Mouse (Mus musculus): Measurements from ENCODE around the gene Samd4b.

Gene Samd4b

DNA sequence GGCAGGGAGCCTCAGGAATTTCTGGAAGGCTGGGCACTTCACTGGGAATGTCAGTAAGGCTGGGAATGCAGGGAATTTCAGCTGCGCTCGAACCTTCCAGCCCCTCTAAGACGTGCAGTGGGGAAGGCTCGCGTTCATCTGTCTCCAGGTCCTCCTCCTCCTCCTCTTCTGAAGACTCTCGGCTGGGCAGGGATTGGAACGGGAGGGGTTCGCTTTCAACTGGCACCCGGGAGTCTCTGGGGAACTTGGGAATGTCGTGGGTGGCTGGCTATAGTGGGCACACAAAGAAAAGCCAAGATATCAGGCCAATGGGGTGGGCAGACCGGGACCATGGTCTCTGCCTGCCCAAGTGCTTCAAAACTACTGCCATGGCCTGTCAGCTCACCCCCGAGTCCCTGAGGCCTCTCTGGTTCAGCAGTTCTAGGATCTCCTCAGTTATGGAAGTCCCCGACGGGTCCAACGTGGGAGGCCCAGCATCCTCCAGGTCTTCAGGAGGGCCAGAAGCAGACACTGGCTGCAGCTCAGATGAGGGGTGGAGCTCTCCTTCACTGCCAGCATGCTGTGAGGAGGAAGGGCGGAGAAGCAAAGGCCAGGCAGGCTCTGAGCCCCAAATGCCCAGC is 235.4 kb downstream of the Samd4b start:
- Histone ChIP-seq H3K9me3 (ENCODE audit: low read length) (peaks cover 7% of the 10 kb centered on the region), H3K36me3 (ENCODE audit: insufficient read depth, low read length) (peaks cover 69% of the 10 kb centered on the region), H3K27me3 (ENCODE audit: insufficient read depth, low read length) (peaks cover 50% of the 10 kb centered on the region), H3K4me3 (replicated peaks; ENCODE audit: low read length) (no peak overlapping the region), H3K4me1 (replicated peaks; ENCODE audit: low read depth, low read length) (peaks cover 42% of the 10 kb centered on the region)
- TF ChIP-seq NANOG (IDR thresholded peaks at IDR 0.05; ENCODE audit: borderline replicate concordance, low read length) = no peak
- TF ChIP-seq CTCF (conservative IDR thresholded peaks at IDR 0.05; ENCODE audit: low read length) = no peak
- no peak for TF ChIP-seq POU5F1 (IDR thresholded peaks at IDR 0.05; ENCODE audit: borderline replicate concordance, low read length)

DNA sequence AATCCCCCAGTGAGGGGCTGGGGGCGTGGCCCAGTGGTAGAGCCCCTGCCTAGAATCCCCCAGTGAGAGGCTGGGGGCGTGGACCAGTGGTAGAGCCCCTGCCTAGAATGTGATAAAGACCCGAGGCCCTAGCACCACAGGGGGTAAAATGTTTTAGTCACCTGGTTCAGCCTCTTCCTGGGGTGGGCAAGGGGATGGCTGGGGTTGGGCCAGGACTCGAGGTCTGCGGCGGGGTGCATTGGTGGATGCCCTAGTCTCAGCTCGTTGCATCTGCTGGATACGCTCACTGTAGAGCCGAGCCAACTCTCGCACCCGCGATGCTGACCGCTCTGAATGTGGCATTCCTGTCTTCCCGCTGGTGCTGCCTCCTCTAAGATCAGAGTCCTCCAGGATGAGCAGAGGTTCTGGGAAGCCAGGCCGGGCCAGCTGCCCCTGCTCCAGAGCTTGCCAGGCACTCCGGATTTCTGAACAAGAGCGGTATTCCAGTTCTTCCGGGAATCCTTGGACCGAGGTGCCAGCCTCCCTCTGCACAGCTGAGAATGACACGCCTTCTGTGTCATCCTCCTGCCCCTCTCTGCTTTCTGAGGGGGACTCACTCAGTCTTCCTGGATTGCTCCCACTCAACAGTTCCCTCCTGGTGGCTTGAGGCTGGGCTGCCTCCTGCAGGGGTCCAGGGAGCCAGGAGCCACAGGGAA is 236.2 kb downstream of the Samd4b start:
- peaks cover 50% of the 10 kb centered on the region for H3K27me3 ChIP-seq (ENCODE audit: insufficient read depth, low read length)
- 0 out of 2 replicates have a peak overlapping the region, but pooled peaks have one; percentile 26 for H3K4me3 ChIP-seq (replicated peaks; ENCODE audit: low read length)
- H3K9me3 ChIP-seq (ENCODE audit: low read length) = peaks cover 7% of the 10 kb centered on the region
- peaks cover 47% of the 10 kb centered on the region for H3K4me1 ChIP-seq (replicated peaks; ENCODE audit: low read depth, low read length)
- H3K36me3 ChIP-seq (ENCODE audit: insufficient read depth, low read length) = peaks cover 61% of the 10 kb centered on the region
- no peak for TF ChIP-seq POU5F1 (IDR thresholded peaks at IDR 0.05; ENCODE audit: borderline replicate concordance, low read length)
- no peak for TF ChIP-seq CTCF (conservative IDR thresholded peaks at IDR 0.05; ENCODE audit: low read length)
- no peak for TF ChIP-seq NANOG (IDR thresholded peaks at IDR 0.05; ENCODE audit: borderline replicate concordance, low read length)

DNA sequence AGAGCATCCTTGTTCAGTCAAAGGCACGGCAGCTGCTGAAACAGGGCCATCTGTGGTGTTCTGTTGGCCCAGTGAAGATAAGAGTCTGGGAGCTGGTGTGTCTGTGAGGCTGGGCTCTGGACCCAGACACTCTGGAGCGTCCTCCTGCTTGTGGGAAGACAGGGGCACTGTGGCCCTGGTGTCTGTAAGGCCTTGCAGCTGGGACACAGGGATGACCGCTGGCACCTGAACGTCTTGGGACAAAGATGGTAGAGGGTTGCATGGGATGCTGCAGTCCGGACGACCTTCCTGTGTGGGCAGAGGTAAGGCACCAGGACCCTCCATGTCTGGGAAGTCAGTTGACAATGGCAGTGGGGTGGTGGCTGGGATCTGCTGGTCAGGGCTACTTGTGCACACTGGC is 237.7 kb downstream of the Samd4b start:
- Histone ChIP-seq H3K4me3 (replicated peaks; ENCODE audit: low read length) (no peak overlapping the region), H3K4me1 (replicated peaks; ENCODE audit: low read depth, low read length) (peaks cover 51% of the 10 kb centered on the region), H3K9me3 (ENCODE audit: low read length) (peaks cover 7% of the 10 kb centered on the region), H3K36me3 (ENCODE audit: insufficient read depth, low read length) (peaks cover 63% of the 10 kb centered on the region), H3K27me3 (ENCODE audit: insufficient read depth, low read length) (peaks cover 37% of the 10 kb centered on the region)
- no peak for TF ChIP-seq POU5F1 (IDR thresholded peaks at IDR 0.05; ENCODE audit: borderline replicate concordance, low read length)
- no peak for TF ChIP-seq NANOG (IDR thresholded peaks at IDR 0.05; ENCODE audit: borderline replicate concordance, low read length)
- no peak for TF ChIP-seq CTCF (conservative IDR thresholded peaks at IDR 0.05; ENCODE audit: low read length)

DNA sequence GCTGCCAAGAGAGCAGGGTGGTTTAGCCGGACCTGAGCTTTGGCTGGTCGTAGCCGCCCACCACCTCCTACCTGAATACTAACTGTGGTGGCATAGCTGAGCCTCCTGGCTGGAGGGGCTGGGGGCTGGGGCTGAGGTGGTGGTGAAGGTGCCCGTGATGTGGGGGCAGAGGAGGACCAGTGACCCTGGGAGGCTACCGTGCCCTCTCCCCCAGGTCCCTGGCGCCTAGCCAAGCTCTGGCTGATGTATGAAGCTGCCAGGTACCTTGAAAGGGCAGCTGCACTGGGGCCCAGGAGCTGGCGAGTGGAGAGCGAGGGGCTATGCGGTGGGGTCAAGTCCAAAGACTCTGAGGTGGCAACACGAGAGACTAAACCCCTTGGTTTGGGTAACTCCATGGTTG is 238.1 kb downstream of the Samd4b start:
- no peak overlapping the region for H3K4me3 ChIP-seq (replicated peaks; ENCODE audit: low read length)
- peaks cover 33% of the 10 kb centered on the region for H3K27me3 ChIP-seq (ENCODE audit: insufficient read depth, low read length)
- peaks cover 64% of the 10 kb centered on the region for H3K36me3 ChIP-seq (ENCODE audit: insufficient read depth, low read length)
- peaks cover 7% of the 10 kb centered on the region for H3K9me3 ChIP-seq (ENCODE audit: low read length)
- TF ChIP-seq POU5F1 (IDR thresholded peaks at IDR 0.05; ENCODE audit: borderline replicate concordance, low read length) (no peak), CTCF (conservative IDR thresholded peaks at IDR 0.05; ENCODE audit: low read length) (no peak), NANOG (IDR thresholded peaks at IDR 0.05; ENCODE audit: borderline replicate concordance, low read length) (no peak)
- H3K4me1 ChIP-seq (replicated peaks; ENCODE audit: low read depth, low read length) = peaks cover 55% of the 10 kb centered on the region

DNA sequence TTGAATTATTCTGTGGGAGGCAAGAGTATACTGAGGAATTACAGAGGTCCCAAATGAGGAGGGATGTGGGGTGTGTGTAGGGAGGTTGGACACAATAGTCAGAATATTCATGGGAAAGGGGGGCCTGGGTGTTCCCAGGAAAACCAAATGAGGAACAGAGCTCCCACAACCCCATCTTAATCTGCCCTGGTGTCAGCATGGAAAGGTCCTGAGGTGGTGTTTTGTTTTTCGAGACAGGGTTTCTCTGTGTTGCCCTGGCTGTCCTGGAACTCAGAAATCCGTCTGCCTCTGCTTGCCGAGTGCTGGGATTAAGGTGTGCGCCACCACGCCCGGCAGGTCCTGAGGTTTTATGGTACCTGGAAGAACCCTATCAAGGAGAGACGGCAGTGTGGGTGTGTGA is 239.5 kb downstream of the Samd4b start:
- peaks cover 66% of the 10 kb centered on the region for H3K36me3 ChIP-seq (ENCODE audit: insufficient read depth, low read length)
- H3K9me3 ChIP-seq (ENCODE audit: low read length) = peaks cover 7% of the 10 kb centered on the region
- H3K4me3 ChIP-seq (replicated peaks; ENCODE audit: low read length) = no peak overlapping the region
- H3K4me1 ChIP-seq (replicated peaks; ENCODE audit: low read depth, low read length) = peaks cover 68% of the 10 kb centered on the region
- peaks cover 22% of the 10 kb centered on the region; the same call in 1 of the 2 replicates for H3K27me3 ChIP-seq (ENCODE audit: insufficient read depth, low read length)
- no peak for TF ChIP-seq POU5F1 (IDR thresholded peaks at IDR 0.05; ENCODE audit: borderline replicate concordance, low read length)
- TF ChIP-seq CTCF (conservative IDR thresholded peaks at IDR 0.05; ENCODE audit: low read length) = no peak
- no peak for TF ChIP-seq NANOG (IDR thresholded peaks at IDR 0.05; ENCODE audit: borderline replicate concordance, low read length)

DNA sequence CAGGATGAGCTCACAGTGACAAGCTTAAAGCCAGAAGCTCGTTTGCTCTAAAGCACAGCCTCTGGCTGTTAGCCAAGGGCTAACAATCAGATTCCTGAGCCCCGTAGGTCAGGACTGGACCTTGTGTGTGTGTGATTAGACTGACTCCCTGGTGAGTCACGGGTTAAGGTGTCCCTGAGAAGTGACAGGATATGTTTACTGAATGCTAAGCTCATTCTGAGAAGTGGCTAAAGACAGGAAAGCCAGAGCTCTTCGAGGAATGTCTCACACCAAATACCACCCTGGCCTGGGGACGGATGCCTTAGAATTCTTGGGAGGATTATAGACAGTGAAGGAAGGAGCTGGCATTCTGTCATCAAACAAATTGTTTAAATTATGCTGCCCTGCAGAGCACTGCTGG is 240.0 kb downstream of the Samd4b start:
- no peak for TF ChIP-seq NANOG (IDR thresholded peaks at IDR 0.05; ENCODE audit: borderline replicate concordance, low read length)
- no peak for TF ChIP-seq POU5F1 (IDR thresholded peaks at IDR 0.05; ENCODE audit: borderline replicate concordance, low read length)
- TF ChIP-seq CTCF (conservative IDR thresholded peaks at IDR 0.05; ENCODE audit: low read length) = no peak
- H3K36me3 ChIP-seq (ENCODE audit: insufficient read depth, low read length) = peaks cover 70% of the 10 kb centered on the region
- peaks cover 72% of the 10 kb centered on the region for H3K4me1 ChIP-seq (replicated peaks; ENCODE audit: low read depth, low read length)
- H3K27me3 ChIP-seq (ENCODE audit: insufficient read depth, low read length) = peaks cover 22% of the 10 kb centered on the region; the same call in 1 of the 2 replicates
- no peak overlapping the region for H3K4me3 ChIP-seq (replicated peaks; ENCODE audit: low read length)
- peaks cover 7% of the 10 kb centered on the region for H3K9me3 ChIP-seq (ENCODE audit: low read length)

DNA sequence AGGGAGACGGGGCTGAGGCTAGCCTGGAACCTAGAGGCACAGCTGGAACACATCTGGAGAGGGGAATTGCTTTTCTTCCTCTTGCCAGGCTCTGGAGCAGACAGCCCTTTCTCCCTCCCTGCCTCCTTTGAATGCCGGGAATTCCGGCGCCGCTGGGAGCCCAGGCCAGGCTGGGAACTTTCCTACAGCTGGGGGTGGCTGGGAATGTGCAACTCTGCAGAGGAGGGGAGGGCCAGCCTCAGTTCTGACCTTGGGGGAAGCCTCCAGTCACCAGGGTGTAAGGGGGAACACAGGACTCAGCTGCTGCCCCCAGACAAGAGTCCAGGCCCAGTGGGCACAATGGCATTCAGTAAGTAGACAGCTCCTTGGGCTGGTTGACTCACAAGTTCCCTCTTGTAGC is 241.0 kb downstream of the Samd4b start:
- TF ChIP-seq POU5F1 (IDR thresholded peaks at IDR 0.05; ENCODE audit: borderline replicate concordance, low read length) = no peak
- TF ChIP-seq NANOG (IDR thresholded peaks at IDR 0.05; ENCODE audit: borderline replicate concordance, low read length) = no peak
- no peak for TF ChIP-seq CTCF (conservative IDR thresholded peaks at IDR 0.05; ENCODE audit: low read length)
- Histone ChIP-seq H3K27me3 (ENCODE audit: insufficient read depth, low read length) (peaks cover 16% of the 10 kb centered on the region; the same call in 1 of the 2 replicates), H3K4me1 (replicated peaks; ENCODE audit: low read depth, low read length) (peaks cover 72% of the 10 kb centered on the region), H3K4me3 (replicated peaks; ENCODE audit: low read length) (peak overlapping the region; percentile 17; the same call in 1 of the 2 replicates), H3K36me3 (ENCODE audit: insufficient read depth, low read length) (peaks cover 71% of the 10 kb centered on the region), H3K9me3 (ENCODE audit: low read length) (peaks cover 7% of the 10 kb centered on the region)

DNA sequence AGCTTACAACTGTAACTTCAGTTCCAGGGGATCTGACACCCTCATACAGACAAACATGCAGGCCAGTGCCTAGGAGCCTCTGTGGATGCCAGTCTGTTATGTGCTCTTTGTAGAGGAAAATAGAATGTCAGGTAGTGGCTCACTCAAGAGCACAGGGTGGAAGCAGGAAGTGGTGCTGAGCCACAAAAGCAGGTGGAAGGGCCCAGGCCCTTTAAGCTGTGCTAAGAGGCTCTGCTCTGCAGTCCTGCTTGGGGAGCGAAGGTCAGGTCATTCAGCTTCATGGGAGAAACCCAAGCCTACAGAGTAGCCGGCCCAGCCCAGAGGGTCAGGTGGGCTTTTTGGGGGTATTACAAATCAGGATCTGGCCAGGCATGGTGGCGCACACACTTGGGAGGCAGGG is 242.7 kb downstream of the Samd4b start:
- Histone ChIP-seq H3K4me3 (replicated peaks; ENCODE audit: low read length) (no peak overlapping the region), H3K4me1 (replicated peaks; ENCODE audit: low read depth, low read length) (peaks cover 68% of the 10 kb centered on the region), H3K27me3 (ENCODE audit: insufficient read depth, low read length) (peaks cover 14% of the 10 kb centered on the region; the same call in 1 of the 2 replicates), H3K9me3 (ENCODE audit: low read length) (no peaks in the 10 kb centered on the region), H3K36me3 (ENCODE audit: insufficient read depth, low read length) (peaks cover 64% of the 10 kb centered on the region)
- TF ChIP-seq CTCF (conservative IDR thresholded peaks at IDR 0.05; ENCODE audit: low read length) (no peak), NANOG (IDR thresholded peaks at IDR 0.05; ENCODE audit: borderline replicate concordance, low read length) (no peak), POU5F1 (IDR thresholded peaks at IDR 0.05; ENCODE audit: borderline replicate concordance, low read length) (no peak)

Measured in E14TG2a.4 (cell line).